Mouse (Mus musculus) heart, postnatal 36 days (tissue): ENCODE results near the gene Ube4a. TPM values are rescaled to one million over a fixed set of nuclear protein-coding genes. Genes with fewer than 3 reads are reported as not detected.

Experiments
- DNase-seq, 2 experiments: peaks; one replicate each; pipeline ENCODE4 v3.0.0; 2021 to 2022
- intact Hi-C: fragments of 180-260 bp; cut with DNase I; formaldehyde crosslinking; loops from one replicate; pipeline ENCODE4 v1.15.1; 2025
- total RNA-seq, 2 experiments: library from RNA; stranded (reverse); gene quantifications; 2 replicates each; pipeline ENCODE4 v1.2.3; 2021

The Ube4a gene
- total RNA-seq, 2 experiments from 2014 or later = 40.7 to 44.8 TPM

GRCm38 (mm10) chr9:44873665-44874064, 91.7 kb downstream of the Ube4a start:
- DNase-seq = no peak
- intact Hi-C loops = no loop called here

Other genes starting within 250 kb of the Ube4a start
- gene Phldb1, start 230.4 kb downstream of the Ube4a start, total RNA-seq = 100 to 1,000 TPM; 110 to 140 TPM
- 10 to 100 TPM; 84.4 to 89.0 TPM for gene Arcn1, start 197.8 kb downstream of the Ube4a start, total RNA-seq
- gene Ift46, start 197.7 kb downstream of the Ube4a start, total RNA-seq = 10 to 100 TPM; 27.2 to 41.2 TPM
- gene Tmem25, start 166.3 kb downstream of the Ube4a start, total RNA-seq = 10 to 100 TPM in 1 of 2 experiments, 1 to 10 TPM in 1; 9.6 to 10.9 TPM
- under 1 TPM in 1 of 2 experiments, not detected in 1; 0.41 TPM for gene Ttc36, start 162.5 kb downstream of the Ube4a start, total RNA-seq
- gene Kmt2a, start 84.3 kb downstream of the Ube4a start, total RNA-seq = 10 to 100 TPM; 26.1 to 29.7 TPM
- gene Atp5l, start 44.9 kb downstream of the Ube4a start, total RNA-seq = 1,000 to 10,000 TPM; 1,604 to 1,644 TPM
- not detected for gene Cd3g, start 14.8 kb upstream of the Ube4a start, total RNA-seq
- under 1 TPM in 1 of 2 experiments, not detected in 1; 0.35 TPM for gene Cd3d, start 16.2 kb upstream of the Ube4a start, total RNA-seq
- gene Cd3e, start 44.0 kb upstream of the Ube4a start, total RNA-seq = under 1 TPM; 0.47 to 0.60 TPM
- 1 to 10 TPM in 1 of 2 experiments, under 1 TPM in 1; 0.76 to 1.2 TPM for gene Mpzl2, start 74.2 kb upstream of the Ube4a start, total RNA-seq
- gene Mpzl3, start 89.6 kb upstream of the Ube4a start, total RNA-seq = 1 to 10 TPM; 1.4 to 1.5 TPM
- gene Jaml, start 113.6 kb upstream of the Ube4a start, total RNA-seq = under 1 TPM; 0.19 to 0.24 TPM
- 1 to 10 TPM; 1.2 to 1.4 TPM for gene Scn2b, start 152.2 kb upstream of the Ube4a start, total RNA-seq
- 1 to 10 TPM; 6.3 to 7.6 TPM for gene Scn4b, start 172.8 kb upstream of the Ube4a start, total RNA-seq
- not detected for gene BC049352, start 216.4 kb upstream of the Ube4a start, total RNA-seq
- gene Tmprss4, start 238.5 kb upstream of the Ube4a start, total RNA-seq = not detected